Mouse (Mus musculus): ENCODE data around the gene Slc38a2.

DNA sequence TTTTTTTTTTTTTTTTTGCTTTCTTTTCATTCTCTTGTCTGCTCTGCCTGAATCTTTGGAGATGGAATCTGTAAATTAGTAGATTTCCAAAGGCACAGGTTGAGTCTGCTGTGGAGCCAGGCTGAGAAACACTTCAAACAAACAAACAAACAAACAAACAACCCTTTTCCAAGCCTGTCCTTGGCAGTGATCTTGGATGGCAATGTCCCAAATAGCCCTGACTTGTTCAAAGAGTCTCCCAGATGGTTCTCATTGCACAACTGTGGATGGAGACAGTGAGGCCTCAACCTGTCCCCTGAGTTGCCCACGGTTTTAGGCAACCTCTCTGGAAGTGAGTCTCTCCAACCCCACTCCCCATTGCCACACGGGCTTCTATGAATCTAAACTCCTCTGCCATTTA, 60.9 kb downstream of the Slc38a2 start:
- TF ChIP-seq POLR2A (IDR thresholded peaks at IDR 0.05; ENCODE audit: borderline replicate concordance, extremely low read depth, insufficient read depth, insufficient read length, poor library complexity, severe bottlenecking) (no peak), CTCF (IDR thresholded peaks at IDR 0.05; ENCODE audit: borderline replicate concordance, extremely low read depth, insufficient read depth, insufficient read length) (no peak)

Data from brain, embryonic 14.5 days (tissue).